Mouse (Mus musculus) E14TG2a.4 (cell line): Measurements from ENCODE around the gene Slc1a7.

ENCODE experiments used
- CTCF ChIP-seq: conservative IDR thresholded peaks from 2 replicates; pipeline ENCODE4 v1.5.1; 2014; ENCODE audit warnings: low read length
- POU5F1 ChIP-seq: IDR thresholded peaks from 2 replicates; pipeline ENCODE4 v1.6.1; 2014; ENCODE audit warnings: low read length, borderline replicate concordance

- TF ChIP-seq CTCF, result no peak
- no peak for TF ChIP-seq POU5F1
Measured at GRCm38 (mm10) chr4:108052673-108053072, 84.5 kb downstream of the Slc1a7 start.
